Mouse (Mus musculus) lung, postnatal 0 days (tissue): ENCODE results near the gene D7Ertd443e. TPM values are rescaled to one million over a fixed set of nuclear protein-coding genes. Genes with fewer than 3 reads are reported as not detected.

Experiments used
- ATAC-seq: fragments of 200-750 bp; cut with Nextera tagmentation; 2 replicates; pipeline ENCODE4 v1.8.0; 2017; ENCODE audit warnings: moderate library complexity
- DNase-seq: peaks from one replicate; pipeline ENCODE4 v3.0.0-alpha.2; 2016; ENCODE audit warnings: low spot score
- H3K27ac ChIP-seq: fragments of 300-500 bp; sonication (generic); 2 replicates; pipeline ENCODE4 v1.5.1; 2014; ENCODE audit warnings: antibody characterized with exemption, mild to moderate bottlenecking, low read length, mixed read lengths
- H3K27me3 ChIP-seq: fragments of 300-500 bp; sonication (generic); replicated peaks from 2 replicates; pipeline ENCODE4 v1.6.1; 2014; ENCODE audit warnings: low read length, mixed read lengths; ENCODE audit not compliant: insufficient read depth
- H3K36me3 ChIP-seq: fragments of 300-500 bp; sonication (generic); 2 replicates; pipeline ENCODE4 v1.6.1; 2014; ENCODE audit warnings: low read length, mixed read lengths; ENCODE audit not compliant: insufficient read depth
- H3K4me1 ChIP-seq: fragments of 300-500 bp; sonication (generic); 2 replicates; pipeline ENCODE4 v1.6.1; 2014; ENCODE audit warnings: antibody characterized with exemption, low read depth, low read length, mixed read lengths; ENCODE audit not compliant: insufficient read depth
- H3K4me2 ChIP-seq: fragments of 300-500 bp; sonication (generic); replicated peaks from 2 replicates; pipeline ENCODE4 v1.6.1; 2014; ENCODE audit warnings: low read depth, mild to moderate bottlenecking, low read length, moderate library complexity, mixed read lengths
- H3K4me3 ChIP-seq: fragments of 300-500 bp; sonication (generic); 2 replicates; pipeline ENCODE4 v1.5.1; 2014; ENCODE audit warnings: low read depth, low read length
- H3K9ac ChIP-seq: fragments of 300-500 bp; sonication (generic); replicated peaks from 2 replicates; pipeline ENCODE4 v1.6.1; 2014; ENCODE audit warnings: low read depth, mild to moderate bottlenecking
- H3K9me3 ChIP-seq: fragments of 300-500 bp; sonication (generic); 2 replicates; pipeline ENCODE4 v1.6.1; 2016; ENCODE audit warnings: low read length, mixed read lengths
- CTCF ChIP-seq: IDR thresholded peaks from 2 replicates; pipeline ENCODE4 v1.5.1; 2016; ENCODE audit warnings: antibody characterized with exemption, mild to moderate bottlenecking
- EP300 ChIP-seq: IDR thresholded peaks from 2 replicates; pipeline ENCODE4 v1.6.1; 2016; ENCODE audit warnings: antibody characterized with exemption, mild to moderate bottlenecking, control low read depth
- WGBS: fragments of 180-500 bp; shearing (Covaris S2); extraction: QIAGEN DNeasy Blood & Tissue Kit; methylation state at CpG from one replicate; pipeline ENCODE4 v1.1.7; 2014; 5-methylcytosine and 5-hydroxymethylcytosine counted together
- polyA plus RNA-seq: library from polyadenylated mRNA; unstranded; fragments of >200 nt; fragmentation: Nextera tagmentation; extraction: Ambion mirVana; gene quantifications from 2 replicates; pipeline ENCODE4 v1.2.1, GENCODE M21; 2015

D7Ertd443e gene
- polyA plus RNA-seq, result 0.17 and 0.27 TPM in 2 replicates

DNA sequence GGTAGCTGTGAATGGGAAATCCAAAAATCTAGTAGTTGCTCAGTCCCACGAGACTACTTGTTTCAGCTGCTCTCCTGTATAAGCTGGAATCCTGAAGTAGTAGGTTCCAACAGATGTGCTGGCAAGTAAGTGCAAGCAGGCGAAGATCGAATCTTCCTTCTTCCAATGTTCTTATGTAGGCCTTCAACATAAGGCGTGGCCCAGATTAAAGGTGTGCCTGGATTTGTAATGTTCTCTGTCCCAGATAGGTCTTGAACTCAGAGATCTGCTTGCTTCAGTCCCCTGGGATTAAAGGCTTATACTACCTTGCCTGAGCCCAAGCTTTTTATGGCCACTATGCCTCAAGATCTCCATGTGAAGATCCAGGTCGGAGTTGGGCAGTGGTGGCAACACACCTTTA lies at the start of gene D7Ertd443e:
Gene D7Ertd443e, minus strand, starts transcription at position 101 of the 400 bp plus-strand sequence.
- no peak for DNase-seq
- Histone ChIP-seq H3K9ac (no peak within 1 kb of the TSS), H3K4me3 (no peak within 1 kb of the TSS), H3K4me2 (no peak within 1 kb of the TSS), H3K4me1 (peaks cover 2% of the 10 kb centered on the region; the same call in 1 of the 2 replicates), H3K9me3 (no peaks in the 10 kb centered on the region), H3K27ac (no peak within 1 kb of the TSS), H3K36me3 (no peaks in the 10 kb centered on the region), H3K27me3 (no peaks in the 10 kb centered on the region)
- no peak for TF ChIP-seq CTCF
- TF ChIP-seq EP300, result no peak
- 92% methylated on average over 5 of the region's 5 CpGs for WGBS
- ATAC-seq, result no peak

DNA sequence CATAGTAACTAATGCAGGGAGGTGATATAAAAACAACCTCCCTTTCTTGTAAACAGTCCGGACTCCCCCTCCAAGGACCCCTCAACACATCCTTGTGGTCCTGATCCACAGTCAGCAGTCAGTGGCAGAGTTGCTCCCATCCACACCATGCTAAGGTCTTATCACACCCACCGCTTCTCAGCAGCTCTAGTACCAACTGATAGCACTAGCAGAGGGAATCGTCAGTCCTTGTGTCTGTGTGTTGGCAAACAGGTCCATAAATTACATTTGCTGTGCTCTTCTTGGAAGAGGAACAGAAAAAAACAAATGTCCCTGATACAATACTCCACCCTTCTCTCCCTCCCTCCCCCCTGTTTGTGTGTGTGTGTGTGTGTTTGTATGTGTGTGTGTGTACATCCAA lies 46.2 kb upstream of the D7Ertd443e start:
- ATAC-seq (no peak), DNase-seq (no peak)
- TF ChIP-seq EP300, result no peak
- no peak for TF ChIP-seq CTCF
- H3K27me3 ChIP-seq, result no peaks in the 10 kb centered on the region
- WGBS, result 67% methylated on average over 3 of the region's 3 CpGs
- no peak overlapping the region for H3K27ac ChIP-seq
- no peak overlapping the region for H3K4me2 ChIP-seq
- no peaks in the 10 kb centered on the region for H3K36me3 ChIP-seq
- H3K9me3 ChIP-seq, result no peaks in the 10 kb centered on the region
- H3K9ac ChIP-seq, result no peak overlapping the region
- H3K4me3 ChIP-seq, result no peak overlapping the region
- no peaks in the 10 kb centered on the region for H3K4me1 ChIP-seq

DNA sequence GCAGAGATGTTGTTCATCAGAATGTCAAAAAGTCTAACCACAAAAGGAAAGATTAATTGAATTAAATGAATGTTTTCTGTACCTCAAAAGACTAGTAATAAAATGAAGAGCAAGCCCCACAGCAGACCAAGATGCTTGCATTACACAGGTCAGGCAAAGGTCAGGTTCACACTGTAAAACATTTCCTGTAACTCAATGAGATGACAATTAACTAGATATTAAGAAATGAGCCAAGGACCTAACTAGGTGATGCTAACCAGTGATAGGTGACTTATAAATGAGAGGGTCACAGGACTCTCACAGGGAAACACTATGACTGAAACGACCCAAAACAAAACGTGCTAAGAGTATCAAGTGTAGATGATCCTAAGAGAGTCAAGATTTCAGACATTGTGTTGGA lies 43.2 kb upstream of the D7Ertd443e start:
- H3K9ac ChIP-seq, result no peak overlapping the region
- H3K4me3 ChIP-seq, result no peak overlapping the region
- H3K27me3 ChIP-seq, result no peaks in the 10 kb centered on the region
- 75% methylated on average over 2 of the region's 2 CpGs for WGBS
- no peak overlapping the region for H3K4me2 ChIP-seq
- DNase-seq, result no peak
- H3K9me3 ChIP-seq, result no peaks in the 10 kb centered on the region
- ATAC-seq, result no peak
- TF ChIP-seq CTCF, result no peak
- TF ChIP-seq EP300, result no peak
- no peaks in the 10 kb centered on the region for H3K4me1 ChIP-seq
- H3K36me3 ChIP-seq, result no peaks in the 10 kb centered on the region
- H3K27ac ChIP-seq, result no peak overlapping the region

DNA sequence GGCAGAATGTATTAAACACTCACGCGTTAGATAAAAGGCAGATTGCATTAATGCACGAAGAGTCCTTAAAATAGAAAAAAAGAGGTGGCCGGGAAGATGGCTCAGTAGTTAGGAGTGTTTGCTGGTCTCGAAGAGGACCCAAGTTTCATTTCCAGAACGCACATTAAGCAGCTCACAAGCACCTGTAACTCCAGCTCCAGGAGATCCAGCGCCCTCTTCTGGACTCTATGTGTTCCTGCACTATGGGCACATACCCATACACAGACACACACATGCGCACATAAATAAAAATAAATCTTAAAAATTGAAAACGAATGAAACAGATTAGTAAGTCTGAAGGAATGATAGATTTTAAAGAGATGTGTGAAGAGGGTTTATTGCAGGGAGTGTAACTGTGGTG lies 29.6 kb upstream of the D7Ertd443e start:
- DNase-seq (no peak), ATAC-seq (no peak)
- no peaks in the 10 kb centered on the region for H3K27me3 ChIP-seq
- no peak for TF ChIP-seq EP300
- no peak for TF ChIP-seq CTCF
- H3K4me2 ChIP-seq, result no peak overlapping the region
- no peak overlapping the region for H3K4me3 ChIP-seq
- 93% methylated on average over 9 of the region's 9 CpGs for WGBS
- H3K9me3 ChIP-seq, result no peaks in the 10 kb centered on the region
- no peaks in the 10 kb centered on the region for H3K4me1 ChIP-seq
- no peak overlapping the region for H3K9ac ChIP-seq
- no peak overlapping the region for H3K27ac ChIP-seq
- H3K36me3 ChIP-seq, result no peaks in the 10 kb centered on the region

DNA sequence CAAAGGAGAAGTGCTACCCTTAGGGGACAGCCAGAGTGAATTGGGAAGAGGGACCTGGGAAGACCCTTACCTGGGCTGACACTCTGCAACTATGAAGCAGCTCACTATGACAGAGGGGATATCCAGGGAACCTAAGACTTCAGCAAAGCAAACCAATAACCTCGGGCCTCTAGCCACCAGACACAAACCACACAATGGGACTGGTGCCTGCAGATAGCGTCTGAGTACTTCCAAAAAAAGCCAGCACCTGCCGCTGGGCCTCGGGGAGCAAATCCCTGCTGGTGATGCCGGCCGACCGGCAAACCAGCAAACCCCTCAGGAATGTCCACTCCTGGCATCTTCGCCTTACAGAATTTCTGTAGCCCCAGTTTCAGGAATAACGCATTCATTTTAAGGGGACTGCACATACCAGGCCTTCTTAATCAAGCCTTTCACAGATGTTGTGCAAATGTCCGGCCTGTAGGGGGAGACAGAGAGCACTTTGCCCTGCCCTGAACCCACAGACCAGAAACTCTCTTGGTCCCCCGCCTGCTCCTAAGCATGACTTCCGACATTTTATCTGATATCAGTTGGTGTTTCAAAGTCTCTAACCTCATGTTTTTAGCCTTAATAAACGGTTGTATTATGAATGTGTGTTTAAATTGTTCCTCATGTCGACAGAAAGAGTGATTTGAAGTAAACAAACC lies 28.7 kb upstream of the D7Ertd443e start:
- H3K9me3 ChIP-seq, result no peaks in the 10 kb centered on the region
- 27% methylated on average over 14 of the region's 14 CpGs for whole genome bisulfite sequencing
- H3K27ac ChIP-seq, result no peak overlapping the region
- TF ChIP-seq EP300 (no peak), CTCF (peak; percentile 78)
- no peaks in the 10 kb centered on the region for H3K36me3 ChIP-seq
- no peak overlapping the region for H3K4me3 ChIP-seq
- no peak overlapping the region for H3K4me2 ChIP-seq
- no peak overlapping the region for H3K9ac ChIP-seq
- no peaks in the 10 kb centered on the region for H3K27me3 ChIP-seq
- ATAC-seq (no peak), DNase-seq (peak; percentile 58)
- no peaks in the 10 kb centered on the region for H3K4me1 ChIP-seq

DNA sequence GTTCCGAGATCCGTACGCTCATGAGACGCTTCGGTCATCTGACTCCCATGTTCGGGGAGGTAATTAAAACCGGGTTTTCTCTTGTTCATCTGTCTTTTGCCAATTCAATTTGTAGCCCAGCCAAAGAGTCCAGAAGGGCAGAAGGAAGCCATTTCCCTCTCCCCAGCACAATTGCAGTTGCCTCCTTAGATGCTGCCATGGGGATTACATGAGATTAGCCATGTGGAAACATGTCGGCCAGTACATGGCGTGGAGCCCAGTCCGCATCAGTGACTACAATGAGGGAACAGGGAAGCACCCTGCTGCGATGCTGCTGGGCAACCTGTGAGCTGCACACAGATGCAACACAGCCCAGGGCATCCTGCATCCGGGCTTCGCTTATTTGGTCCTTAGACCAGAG lies 23.2 kb upstream of the D7Ertd443e start:
- H3K4me2 ChIP-seq, result no peak overlapping the region
- H3K4me1 ChIP-seq, result no peaks in the 10 kb centered on the region
- ATAC-seq (no peak), DNase-seq (no peak)
- TF ChIP-seq CTCF (no peak), EP300 (no peak)
- WGBS, result 85% methylated on average over 13 of the region's 13 CpGs
- H3K27ac ChIP-seq, result no peak overlapping the region
- H3K9ac ChIP-seq, result no peak overlapping the region
- H3K36me3 ChIP-seq, result no peaks in the 10 kb centered on the region
- no peaks in the 10 kb centered on the region for H3K9me3 ChIP-seq
- H3K4me3 ChIP-seq, result no peak overlapping the region
- no peaks in the 10 kb centered on the region for H3K27me3 ChIP-seq

DNA sequence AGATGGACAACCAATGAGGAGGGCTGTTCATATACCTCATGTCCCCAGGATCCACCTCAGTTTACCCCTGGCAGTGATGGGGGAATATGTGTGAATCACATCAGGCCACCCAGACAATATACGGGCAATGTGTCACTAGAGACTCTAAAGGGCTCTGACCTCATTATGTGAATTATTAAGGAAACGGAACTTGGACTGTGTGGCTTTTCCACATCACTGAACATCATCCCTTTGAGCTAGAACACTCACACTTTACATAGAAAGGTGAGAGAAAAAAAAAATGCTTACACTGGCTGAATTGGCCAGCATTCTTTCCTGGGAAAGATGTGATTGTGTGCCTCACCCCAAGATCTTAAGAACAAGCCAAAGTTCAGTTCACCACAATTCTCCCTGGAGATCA lies 15.3 kb upstream of the D7Ertd443e start:
- no peak for ATAC-seq
- DNase-seq, result no peak
- H3K9me3 ChIP-seq, result no peaks in the 10 kb centered on the region
- H3K4me3 ChIP-seq, result no peak overlapping the region
- TF ChIP-seq EP300, result no peak
- TF ChIP-seq CTCF, result no peak
- H3K27me3 ChIP-seq, result no peaks in the 10 kb centered on the region
- no peak overlapping the region for H3K4me2 ChIP-seq
- 79% methylated on average over 2 of the region's 2 CpGs for WGBS
- no peaks in the 10 kb centered on the region for H3K4me1 ChIP-seq
- H3K9ac ChIP-seq, result no peak overlapping the region
- H3K27ac ChIP-seq, result no peak overlapping the region
- H3K36me3 ChIP-seq, result no peaks in the 10 kb centered on the region
